Mouse (Mus musculus) lung, embryonic 15.5 days (tissue): ENCODE measurements at regions not wholly inside any gene's neighbourhood (a gene's known extent, or its start where the extent isn't known, plus 50 kb on each side); places are given as distances from the start of the nearest gene placed in this dataset.
"Not testable (repeated sequence)": the region's sequence is repeated elsewhere in the genome, so short reads cannot be mapped to it uniquely, and the experiment has no call there.

Experiments
- ATAC-seq: fragments of 200-750 bp; cut with Nextera tagmentation; 2 replicates; pipeline ENCODE4 v1.8.0; 2017; ENCODE audit warnings: moderate number of reproducible peaks, borderline replicate concordance; ENCODE audit not compliant: low FRiP score, low TSS enrichment; ENCODE audit errors: extremely low read depth
- H3K27ac ChIP-seq: fragments of 300-500 bp; sonication (generic); 2 replicates; pipeline ENCODE4 v1.5.1; 2015; ENCODE audit warnings: moderate library complexity, mild to moderate bottlenecking, inconsistent platforms
- H3K27me3 ChIP-seq: fragments of 300-500 bp; sonication (generic); 2 replicates; pipeline ENCODE4 v1.6.1; 2015; ENCODE audit warnings: inconsistent platforms
- H3K36me3 ChIP-seq: fragments of 300-500 bp; sonication (generic); 2 replicates; pipeline ENCODE4 v1.6.1; 2015; ENCODE audit warnings: inconsistent platforms
- H3K4me1 ChIP-seq: fragments of 300-500 bp; sonication (generic); 2 replicates; pipeline ENCODE4 v1.6.1; 2015; ENCODE audit warnings: inconsistent platforms
- H3K4me2 ChIP-seq: fragments of 300-500 bp; sonication (generic); 2 replicates; pipeline ENCODE4 v1.6.1; 2015; ENCODE audit warnings: inconsistent platforms, mild to moderate bottlenecking, moderate library complexity
- H3K4me3 ChIP-seq: fragments of 300-500 bp; sonication (generic); 2 replicates; pipeline ENCODE4 v1.5.1; 2015; ENCODE audit warnings: mild to moderate bottlenecking, inconsistent platforms
- H3K9ac ChIP-seq: fragments of 300-500 bp; sonication (generic); 2 replicates; pipeline ENCODE4 v1.6.1; 2015; ENCODE audit warnings: inconsistent platforms
- H3K9me3 ChIP-seq: fragments of 300-500 bp; sonication (generic); 2 replicates; pipeline ENCODE4 v1.6.1; 2016; ENCODE audit warnings: inconsistent platforms
- WGBS: fragments of 180-500 bp; shearing (Covaris S2); methylation state at CpG from one replicate; pipeline ENCODE4 v1.1.7; 2015; 5-methylcytosine and 5-hydroxymethylcytosine counted together

- no peaks in the 10 kb centered on the region for H3K36me3 ChIP-seq
- no peak overlapping the region for H3K4me3 ChIP-seq
- 3% methylated on average over 3 of the region's 3 CpGs for WGBS
- ATAC-seq = no peak
- no peaks in the 10 kb centered on the region for H3K27me3 ChIP-seq
- H3K4me1 ChIP-seq = no peaks in the 10 kb centered on the region
- no peak overlapping the region for H3K4me2 ChIP-seq
- H3K27ac ChIP-seq = no peak overlapping the region
- H3K9ac ChIP-seq = no peak overlapping the region
- no peaks in the 10 kb centered on the region for H3K9me3 ChIP-seq
Measured at GRCm38 (mm10) chr10:27761402-27761801, 141.8 kb upstream of the Lama2 start.

- 24% methylated on average over 1 of the region's 1 CpGs for WGBS
- no peak for ATAC-seq
Measured at GRCm38 (mm10) chr10:27802368-27802767, 182.8 kb upstream of the Lama2 start.

GRCm38 (mm10) chr10:27809539-27809938 is 190.0 kb upstream of the Lama2 start:
- Histone ChIP-seq H3K36me3 (no peaks in the 10 kb centered on the region), H3K4me3 (no peak overlapping the region), H3K4me1 (no peaks in the 10 kb centered on the region), H3K27ac (no peak overlapping the region), H3K27me3 (no peaks in the 10 kb centered on the region), H3K9ac (no peak overlapping the region), H3K4me2 (no peak overlapping the region), H3K9me3 (no peaks in the 10 kb centered on the region)
- no peak for ATAC-seq
- 39% methylated on average over 2 of the region's 2 CpGs for whole genome bisulfite sequencing

More at GRCm38 (mm10) chr10:27802368-27802767, 182.8 kb upstream of the Lama2 start:
- Histone ChIP-seq H3K4me3 (no peak overlapping the region), H3K36me3 (no peaks in the 10 kb centered on the region), H3K4me2 (no peak overlapping the region), H3K9ac (no peak overlapping the region), H3K4me1 (no peaks in the 10 kb centered on the region), H3K9me3 (no peaks in the 10 kb centered on the region), H3K27me3 (no peaks in the 10 kb centered on the region), H3K27ac (no peak overlapping the region)

GRCm38 (mm10) chr10:27825671-27826070 is 206.1 kb upstream of the Lama2 start:
- not testable (repeated sequence) for H3K27me3 ChIP-seq, H3K9ac ChIP-seq, ATAC-seq, H3K4me2 ChIP-seq, H3K36me3 ChIP-seq, H3K4me1 ChIP-seq, H3K4me3 ChIP-seq, H3K9me3 ChIP-seq, H3K27ac ChIP-seq
- WGBS = 90% methylated on average over 9 of the region's 9 CpGs

GRCm38 (mm10) chr10:27828346-27828745 is 208.8 kb upstream of the Lama2 start:
- no peak for ATAC-seq
- 74% methylated on average over 1 of the region's 1 CpGs for WGBS
- H3K9me3 ChIP-seq = no peaks in the 10 kb centered on the region
- H3K4me2 ChIP-seq = no peak overlapping the region
- no peaks in the 10 kb centered on the region for H3K27me3 ChIP-seq
- H3K4me1 ChIP-seq = no peaks in the 10 kb centered on the region
- H3K27ac ChIP-seq = no peak overlapping the region
- no peaks in the 10 kb centered on the region for H3K36me3 ChIP-seq
- no peak overlapping the region for H3K4me3 ChIP-seq
- no peak overlapping the region for H3K9ac ChIP-seq

- Histone ChIP-seq H3K9me3 (no peaks in the 10 kb centered on the region), H3K4me2 (no peak overlapping the region), H3K9ac (no peak overlapping the region), H3K4me1 (no peaks in the 10 kb centered on the region), H3K4me3 (no peak overlapping the region), H3K27ac (no peak overlapping the region), H3K36me3 (no peaks in the 10 kb centered on the region), H3K27me3 (no peaks in the 10 kb centered on the region)
- 87% methylated on average over 1 of the region's 1 CpGs for WGBS
- no peak for ATAC-seq
Measured at GRCm38 (mm10) chr10:27838666-27839065, 219.1 kb upstream of the Lama2 start.

GRCm38 (mm10) chr10:27841042-27841709 is 221.6 kb upstream of the Lama2 start:
- Histone ChIP-seq H3K9me3 (no peaks in the 10 kb centered on the region), H3K36me3 (no peaks in the 10 kb centered on the region), H3K9ac (no peak overlapping the region), H3K27me3 (no peaks in the 10 kb centered on the region), H3K27ac (no peak overlapping the region), H3K4me3 (no peak overlapping the region), H3K4me2 (no peak overlapping the region), H3K4me1 (no peaks in the 10 kb centered on the region)
- whole genome bisulfite sequencing = 65% methylated on average over 5 of the region's 5 CpGs
- ATAC-seq = no peak

GRCm38 (mm10) chr10:27843010-27843409 is 223.5 kb upstream of the Lama2 start:
- Histone ChIP-seq H3K27me3 (no peaks in the 10 kb centered on the region), H3K27ac (no peak overlapping the region), H3K9ac (no peak overlapping the region), H3K4me1 (no peaks in the 10 kb centered on the region), H3K36me3 (no peaks in the 10 kb centered on the region), H3K4me2 (no peak overlapping the region), H3K4me3 (no peak overlapping the region), H3K9me3 (no peaks in the 10 kb centered on the region)
- WGBS = 74% methylated on average over 2 of the region's 2 CpGs
- no peak for ATAC-seq

- no peaks in the 10 kb centered on the region for H3K9me3 ChIP-seq
- 68% methylated on average over 2 of the region's 2 CpGs for WGBS
Measured at GRCm38 (mm10) chr10:27863625-27864024, 211.0 kb upstream of the Ptprk start.

GRCm38 (mm10) chr10:27880867-27881266 is 193.8 kb upstream of the Ptprk start:
- ATAC-seq = no peak
- H3K27me3 ChIP-seq = no peaks in the 10 kb centered on the region
- WGBS = 87% methylated on average over 1 of the region's 1 CpGs

More at GRCm38 (mm10) chr10:27863625-27864024, 211.0 kb upstream of the Ptprk start:
- Histone ChIP-seq H3K27me3 (no peaks in the 10 kb centered on the region), H3K9ac (no peak overlapping the region), H3K4me2 (no peak overlapping the region), H3K4me3 (no peak overlapping the region), H3K27ac (no peak overlapping the region), H3K4me1 (no peaks in the 10 kb centered on the region), H3K36me3 (no peaks in the 10 kb centered on the region)
- ATAC-seq = no peak

GRCm38 (mm10) chr10:27891778-27892512 is 182.7 kb upstream of the Ptprk start:
- H3K4me3 ChIP-seq = no peak overlapping the region
- no peaks in the 10 kb centered on the region for H3K27me3 ChIP-seq
- no peak overlapping the region for H3K9ac ChIP-seq
- no peaks in the 10 kb centered on the region for H3K36me3 ChIP-seq
- H3K4me1 ChIP-seq = no peaks in the 10 kb centered on the region
- no peak overlapping the region for H3K27ac ChIP-seq
- H3K4me2 ChIP-seq = no peak overlapping the region
- WGBS = 18% methylated on average over 2 of the region's 2 CpGs
- no peaks in the 10 kb centered on the region for H3K9me3 ChIP-seq
- no peak for ATAC-seq

More at GRCm38 (mm10) chr10:27880867-27881266, 193.8 kb upstream of the Ptprk start:
- Histone ChIP-seq H3K4me3 (no peak overlapping the region), H3K27ac (no peak overlapping the region), H3K4me2 (no peak overlapping the region), H3K4me1 (no peaks in the 10 kb centered on the region), H3K9me3 (no peaks in the 10 kb centered on the region), H3K36me3 (no peaks in the 10 kb centered on the region), H3K9ac (no peak overlapping the region)

GRCm38 (mm10) chr10:27916406-27916805 is 158.2 kb upstream of the Ptprk start:
- peak; percentile 80; the same call in 1 of the 2 replicates for ATAC-seq
- Histone ChIP-seq H3K27ac (no peak overlapping the region), H3K27me3 (no peaks in the 10 kb centered on the region), H3K9me3 (no peaks in the 10 kb centered on the region), H3K4me2 (no peak overlapping the region), H3K4me1 (no peaks in the 10 kb centered on the region), H3K9ac (no peak overlapping the region), H3K36me3 (no peaks in the 10 kb centered on the region), H3K4me3 (no peak overlapping the region)
- WGBS = 31% methylated on average over 2 of the region's 2 CpGs
